ENCODE assay signal across 8 mouse cellular contexts in genomic region chr17:25397804-25398519, GRCm38 (mm10). TPM values are rescaled to one million over a fixed set of nuclear protein-coding genes. Genes with fewer than 3 reads are reported as not detected.
DNase-seq lines count a peak whose midpoint lies in the region; ATAC-seq and TF ChIP-seq lines count a peak whose summit lies in the region.

No protein-coding gene starts in this region.

- H3K27me3 ChIP-seq in heart, adult 2 months (ENCODE audit: control insufficient read depth, insufficient read depth, low read length): no peaks in the 10 kb centered on the region
- peaks cover 14% of the 10 kb centered on the region for H3K27me3 ChIP-seq in limb, embryonic 10.5 days (ENCODE audit: low read depth, poor library complexity, severe bottlenecking)
- H3K27me3 ChIP-seq in midbrain, postnatal 0 days (ENCODE audit: insufficient read depth, low read length): no peaks in the 10 kb centered on the region

- H3K4me3 ChIP-seq in heart, adult 2 months: no peak overlapping the region
- H3K4me3 ChIP-seq in limb, embryonic 10.5 days: no peak overlapping the region
- no peak overlapping the region for H3K4me3 ChIP-seq in midbrain, postnatal 0 days (ENCODE audit: low read depth, low read length)

- ATAC-seq in midbrain, postnatal 0 days (ENCODE audit: low FRiP score): peak; percentile 56

- no peaks in the 10 kb centered on the region for H3K36me3 ChIP-seq in heart, adult 2 months (ENCODE audit: control insufficient read depth, insufficient read depth, low read length)
- H3K36me3 ChIP-seq in limb, embryonic 10.5 days: peaks cover 6% of the 10 kb centered on the region; the same call in 1 of the 2 replicates
- peaks cover 3% of the 10 kb centered on the region; the same call in 1 of the 2 replicates for H3K36me3 ChIP-seq in midbrain, postnatal 0 days (ENCODE audit: insufficient read depth, low read length)

- WGBS in heart, adult 2 months: 33% methylated on average over 14 of the region's 14 CpGs
- WGBS in limb, embryonic 10.5 days: 36% methylated on average over 14 of the region's 14 CpGs
- 34% methylated on average over 14 of the region's 14 CpGs for WGBS in midbrain, postnatal 0 days

- H3K27ac ChIP-seq in heart, adult 2 months: no peak overlapping the region
- H3K27ac ChIP-seq in limb, embryonic 10.5 days: no peak overlapping the region
- no peak overlapping the region for H3K27ac ChIP-seq in midbrain, postnatal 0 days (ENCODE audit: low read depth, low read length)

- H3K79me2 ChIP-seq in heart, adult 2 months (replicated peaks; ENCODE audit: control insufficient read depth, insufficient read depth, low read length): no peaks in the 10 kb centered on the region

- peak; percentile 92 for TF ChIP-seq CTCF in heart, adult 2 months (IDR thresholded peaks at IDR 0.05)
- peak; percentile 99 for TF ChIP-seq CTCF in midbrain, postnatal 0 days (IDR thresholded peaks at IDR 0.05)

- TF ChIP-seq POLR2A in heart, adult 2 months (IDR thresholded peaks at IDR 0.05; ENCODE audit: insufficient read depth, low read depth, low read length): no peak

- H3K9me3 ChIP-seq in limb, embryonic 10.5 days (replicated peaks): no peaks in the 10 kb centered on the region
- H3K9me3 ChIP-seq in midbrain, postnatal 0 days (ENCODE audit: low read length): no peaks in the 10 kb centered on the region

- H3K9ac ChIP-seq in heart, adult 2 months (ENCODE audit: low read depth, low read length): no peak overlapping the region
- H3K9ac ChIP-seq in midbrain, postnatal 0 days (replicated peaks; ENCODE audit: low read length, poor library complexity, severe bottlenecking): no peak overlapping the region

- peak; percentile 46 for DNase-seq in 3134 (ENCODE audit: extremely low read depth, insufficient read length, low spot score)
- DNase-seq in adrenal gland, postnatal 14 days: peak; percentile 91
- DNase-seq in embryo, embryonic 9.5 days (ENCODE audit: extremely low spot score): peak; percentile 83
- peak; percentile 58 to 79 for DNase-seq in heart, adult 2 months
- DNase-seq in kidney, adult 8-10 months: peak; percentile 46 to 81
- peak; percentile 94 for DNase-seq in limb, embryonic 10.5 days (ENCODE audit: low spot score)
- peak; percentile 89 for DNase-seq in midbrain, postnatal 0 days (ENCODE audit: low spot score)
- peak; percentile 37 to 65 for DNase-seq in spleen, postnatal 14 days (ENCODE audit: low spot score in 2 of 2)

- H3K4me1 ChIP-seq in heart, adult 2 months (ENCODE audit: control insufficient read depth, insufficient read depth, low read length): no peaks in the 10 kb centered on the region
- peaks cover 38% of the 10 kb centered on the region for H3K4me1 ChIP-seq in limb, embryonic 10.5 days
- no peaks in the 10 kb centered on the region for H3K4me1 ChIP-seq in midbrain, postnatal 0 days (ENCODE audit: insufficient read depth, low read length)

- intact Hi-C loops in heart, adult 2 months (cut with DNase I): loop anchor here (1.0 to 5.0 kb wide), 3 partner anchors 34 to 301 kb away; partner anchors contain the start of gene Cacna1h

- H3K4me2 ChIP-seq in midbrain, postnatal 0 days (ENCODE audit: low read depth, low read length, poor library complexity, severe bottlenecking): no peak overlapping the region

- 0 out of 2 replicates have a peak, but pooled peaks have one; percentile 50 for TF ChIP-seq EP300 in heart, adult 2 months (IDR thresholded peaks at IDR 0.05; ENCODE audit: insufficient read depth, low read depth, low read length)

RNA-seq across cellular contexts. Expression of gene Tpsg1, which starts 28.9 kb away (rescaled TPM):
- total RNA-seq in adrenal gland, postnatal 14 days (2021): not detected in 2 replicates
- total RNA-seq in heart, adult 2 months (2021): not detected
- polyA plus RNA-seq in heart, adult 2 months (2012; rRNA removed): 0.47 and 0.61 TPM in 2 replicates
- polyA plus RNA-seq in limb, embryonic 10.5 days (2016; fragmentation: Nextera tagmentation; extraction: Ambion mirVana): not detected in 2 replicates
- total RNA-seq in midbrain, postnatal 0 days (2014; rRNA removed): not detected in 2 replicates
- 1.0 and 1.2 TPM in 2 replicates for polyA plus RNA-seq in midbrain, postnatal 0 days (2015; fragmentation: Nextera tagmentation; extraction: Ambion mirVana)

RNA-seq across cellular contexts. Expression of gene Tpsb2, which starts 31.9 kb away (rescaled TPM):
- total RNA-seq in adrenal gland, postnatal 14 days (2021): 5.3 and 6.6 TPM in 2 replicates
- 1 to 10 TPM; 1.4 to 2.5 TPM for total RNA-seq in heart, adult 2 months (2021)
- polyA plus RNA-seq in heart, adult 2 months (2012; rRNA removed): 6.3 and 8.2 TPM in 2 replicates
- polyA plus RNA-seq in limb, embryonic 10.5 days (2016; fragmentation: Nextera tagmentation; extraction: Ambion mirVana): not detected in 2 replicates
- total RNA-seq in midbrain, postnatal 0 days (2014; rRNA removed): 0.28 and 1.8 TPM in 2 replicates
- 0.60 and 1.0 TPM in 2 replicates for polyA plus RNA-seq in midbrain, postnatal 0 days (2015; fragmentation: Nextera tagmentation; extraction: Ambion mirVana)

RNA-seq across cellular contexts. Expression of gene Cacna1h, which starts 35.6 kb away (rescaled TPM):
- total RNA-seq in adrenal gland, postnatal 14 days (2021): 38.4 and 45.4 TPM in 2 replicates
- 1 to 10 TPM; 4.5 to 5.5 TPM for total RNA-seq in heart, adult 2 months (2021)
- 20.4 and 23.2 TPM in 2 replicates for polyA plus RNA-seq in heart, adult 2 months (2012; rRNA removed)
- polyA plus RNA-seq in limb, embryonic 10.5 days (2016; fragmentation: Nextera tagmentation; extraction: Ambion mirVana): 1.8 and 3.2 TPM in 2 replicates
- total RNA-seq in midbrain, postnatal 0 days (2014; rRNA removed): 117 and 164 TPM in 2 replicates
- polyA plus RNA-seq in midbrain, postnatal 0 days (2015; fragmentation: Nextera tagmentation; extraction: Ambion mirVana): 7.6 and 9.5 TPM in 2 replicates

RNA-seq across cellular contexts. Expression of gene Tpsab1, which starts 52.6 kb away (rescaled TPM):
- total RNA-seq in adrenal gland, postnatal 14 days (2021): 2.1 and 2.9 TPM in 2 replicates
- total RNA-seq in heart, adult 2 months (2021): under 1 TPM; 0.70 to 0.82 TPM
- 0.12 and 0.31 TPM in 2 replicates for polyA plus RNA-seq in heart, adult 2 months (2012; rRNA removed)
- polyA plus RNA-seq in limb, embryonic 10.5 days (2016; fragmentation: Nextera tagmentation; extraction: Ambion mirVana): not detected in 2 replicates
- not detected in 2 replicates for total RNA-seq in midbrain, postnatal 0 days (2014; rRNA removed)
- not detected in 2 replicates for polyA plus RNA-seq in midbrain, postnatal 0 days (2015; fragmentation: Nextera tagmentation; extraction: Ambion mirVana)

RNA-seq across cellular contexts. Expression of gene Tekt4, which starts 56.5 kb away (rescaled TPM):
- total RNA-seq in adrenal gland, postnatal 14 days (2021): not detected in 2 replicates
- not detected for total RNA-seq in heart, adult 2 months (2021)
- polyA plus RNA-seq in heart, adult 2 months (2012; rRNA removed): 0.61 and 1.2 TPM in 2 replicates
- not detected in 2 replicates for polyA plus RNA-seq in limb, embryonic 10.5 days (2016; fragmentation: Nextera tagmentation; extraction: Ambion mirVana)
- 1.9 and 5.2 TPM in 2 replicates for total RNA-seq in midbrain, postnatal 0 days (2014; rRNA removed)
- polyA plus RNA-seq in midbrain, postnatal 0 days (2015; fragmentation: Nextera tagmentation; extraction: Ambion mirVana): 2.1 and 2.3 TPM in 2 replicates
